Mouse (Mus musculus) megakaryocyte, embryonic 14.5 days (primary cell): ENCODE data around the gene Cilp2. TPM values are rescaled to one million over a fixed set of nuclear protein-coding genes. Genes with fewer than 3 reads are reported as not detected.
A peak's percentile ranks its signal among the peaks of the same experiment; 100 is the strongest.

Experiments used
- H3K27me3 ChIP-seq: replicated peaks from 2 replicates; pipeline ENCODE3; 2012; ENCODE audit warnings: inconsistent platforms
- H3K36me3 ChIP-seq: replicated peaks from 2 replicates; pipeline ENCODE3; 2012; ENCODE audit warnings: low read length, inconsistent platforms, mixed read lengths
- H3K4me1 ChIP-seq: 2 replicates; pipeline ENCODE4 v1.6.1; 2012; ENCODE audit warnings: inconsistent platforms
- H3K4me3 ChIP-seq: replicated peaks from 2 replicates; pipeline ENCODE3; 2012; ENCODE audit warnings: moderate library complexity, mild to moderate bottlenecking, inconsistent platforms
- H3K9me3 ChIP-seq: 2 replicates; pipeline ENCODE4 v1.6.1; 2012; ENCODE audit warnings: inconsistent platforms
- FLI1 ChIP-seq: IDR thresholded peaks from 2 replicates; pipeline ENCODE4 v1.6.1; 2012; ENCODE audit warnings: low read length, inconsistent platforms, mixed read lengths
- GATA1 ChIP-seq: IDR thresholded peaks from 3 replicates; pipeline ENCODE4 v1.6.1; 2012; ENCODE audit warnings: mixed read lengths, low read length, inconsistent platforms, borderline replicate concordance
- polyA plus RNA-seq: library from polyadenylated mRNA; stranded (reverse); fragments of >175 nt; gene quantifications from 2 replicates; pipeline ENCODE4 v1.2.3, GENCODE M21; 2012; ENCODE audit warnings: low replicate concordance; ENCODE audit not compliant: insufficient read depth

The Cilp2 gene
- 0.20 TPM in 1 of 2 replicates, not detected in the other for polyA plus RNA-seq

DNA sequence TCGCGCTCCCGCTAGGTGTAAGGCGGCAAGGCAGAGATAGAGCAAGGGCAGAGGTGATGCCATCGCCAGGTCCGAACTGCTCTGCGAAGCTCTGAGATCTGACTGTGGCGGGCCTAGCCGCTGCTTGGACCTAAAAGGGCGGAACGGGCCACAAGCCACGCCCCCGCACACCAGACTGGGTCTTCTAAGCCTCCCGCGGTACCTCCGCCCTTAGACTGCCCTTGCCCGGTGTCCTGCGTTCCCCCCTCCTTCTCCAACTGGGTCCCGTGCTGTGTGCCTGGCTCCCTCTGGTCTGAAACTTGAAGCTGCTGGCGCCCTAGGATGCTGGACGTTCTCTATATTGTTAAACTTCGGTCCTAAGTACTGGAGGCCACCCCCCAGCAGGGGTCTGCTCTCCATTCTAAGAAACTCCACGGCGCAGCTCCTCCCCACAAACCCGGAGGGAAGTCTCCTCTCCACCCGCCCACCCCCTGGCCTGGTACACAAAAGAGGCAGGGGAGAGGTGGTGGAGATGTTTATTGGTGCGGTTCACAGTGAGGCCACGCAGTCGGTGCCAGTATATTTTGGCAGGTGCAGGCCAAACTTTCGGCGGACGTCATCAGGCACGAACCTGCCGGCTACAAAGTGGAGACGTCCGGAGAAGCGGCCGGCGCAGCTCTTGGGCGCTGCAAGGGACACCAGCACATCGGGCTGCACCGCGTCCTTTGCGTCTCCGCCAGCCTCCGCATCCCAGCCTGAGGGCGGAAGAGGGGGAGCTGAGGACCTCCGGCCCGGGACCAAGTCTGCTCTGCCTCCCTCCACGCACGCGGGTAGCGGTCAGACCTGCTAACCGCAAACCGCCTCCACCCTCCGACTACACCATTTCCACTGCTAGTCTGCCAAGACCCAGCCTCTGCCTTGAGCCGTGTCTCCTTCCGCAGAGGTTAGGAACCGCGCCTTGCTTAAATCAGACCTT is at the start of gene Cilp2:
Gene Cilp2, minus strand, starts transcription at position 399 of the 955 bp plus-strand sequence.
- no peak for TF ChIP-seq GATA1
- no peak for TF ChIP-seq FLI1
- Histone ChIP-seq H3K27me3 (peaks cover 73% of the 10 kb centered on the region), H3K9me3 (peaks cover 19% of the 10 kb centered on the region), H3K4me1 (peaks cover 56% of the 10 kb centered on the region), H3K36me3 (peaks cover 20% of the 10 kb centered on the region), H3K4me3 (peak within 1 kb of the TSS; percentile 87)

DNA sequence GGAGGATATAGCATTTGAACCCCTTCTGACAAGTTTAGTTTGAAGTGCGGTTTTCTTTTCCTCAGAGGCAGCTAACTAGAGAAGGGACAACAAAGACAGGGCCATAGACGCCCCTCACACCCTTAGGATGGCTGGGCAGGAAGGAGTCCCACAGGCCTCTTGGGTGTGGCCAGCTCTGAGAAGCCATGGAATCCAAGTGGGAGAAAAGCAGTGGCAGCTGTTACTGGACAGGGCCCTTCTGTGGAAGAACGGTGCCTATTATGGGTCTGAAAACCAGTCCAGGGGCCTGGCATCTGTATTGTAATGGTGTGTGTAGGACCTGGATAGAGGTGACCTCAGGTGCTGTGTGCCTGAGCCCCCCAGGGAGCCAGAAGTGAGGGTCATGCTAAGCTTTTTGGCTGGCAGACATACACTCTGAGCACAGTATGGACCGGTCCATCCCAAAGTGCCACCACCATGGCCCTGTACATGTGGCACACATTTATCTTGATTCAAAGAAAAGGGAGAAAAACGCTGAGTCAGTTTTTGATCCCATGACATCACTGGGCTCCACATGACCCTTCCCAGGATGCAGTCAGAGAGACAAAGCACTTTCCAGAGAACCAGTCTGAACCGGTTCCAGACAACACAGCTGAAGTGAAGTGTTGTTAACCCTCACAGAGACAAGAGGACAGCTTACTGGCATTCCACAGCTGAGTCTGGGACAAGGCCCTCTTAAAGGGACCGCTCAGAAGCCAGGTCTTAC is 48.7 kb upstream of the Cilp2 start:
- H3K36me3 ChIP-seq, result peaks cover 77% of the 10 kb centered on the region
- no peaks in the 10 kb centered on the region for H3K27me3 ChIP-seq
- TF ChIP-seq FLI1 (no peak), GATA1 (no peak)
- H3K4me3 ChIP-seq, result peak overlapping the region; percentile 76
- no peaks in the 10 kb centered on the region for H3K9me3 ChIP-seq
- H3K4me1 ChIP-seq, result peaks cover 96% of the 10 kb centered on the region

DNA sequence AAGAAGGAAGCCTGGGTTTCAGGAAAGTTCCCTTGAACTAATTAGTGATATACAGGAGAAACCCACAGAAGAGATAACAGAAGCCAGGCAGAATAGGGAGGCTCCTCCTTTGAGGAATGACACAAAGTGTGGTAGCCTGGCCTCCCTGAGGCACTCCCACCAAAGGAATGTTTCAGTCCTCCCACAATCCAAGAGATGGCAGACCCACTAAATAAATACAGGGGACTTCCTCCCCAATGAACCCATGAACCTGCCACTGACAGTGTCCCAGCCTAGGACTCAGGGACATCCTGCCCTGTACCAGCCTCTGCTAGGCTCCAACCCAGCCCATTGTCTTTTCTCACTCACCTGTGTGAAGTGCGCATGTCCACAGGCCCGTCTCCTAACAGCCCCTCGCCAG is 47.9 kb upstream of the Cilp2 start:
- Histone ChIP-seq H3K36me3 (peaks cover 79% of the 10 kb centered on the region), H3K27me3 (no peaks in the 10 kb centered on the region), H3K9me3 (no peaks in the 10 kb centered on the region), H3K4me1 (peaks cover 96% of the 10 kb centered on the region), H3K4me3 (peak overlapping the region; percentile 76)
- no peak for TF ChIP-seq FLI1
- no peak for TF ChIP-seq GATA1

DNA sequence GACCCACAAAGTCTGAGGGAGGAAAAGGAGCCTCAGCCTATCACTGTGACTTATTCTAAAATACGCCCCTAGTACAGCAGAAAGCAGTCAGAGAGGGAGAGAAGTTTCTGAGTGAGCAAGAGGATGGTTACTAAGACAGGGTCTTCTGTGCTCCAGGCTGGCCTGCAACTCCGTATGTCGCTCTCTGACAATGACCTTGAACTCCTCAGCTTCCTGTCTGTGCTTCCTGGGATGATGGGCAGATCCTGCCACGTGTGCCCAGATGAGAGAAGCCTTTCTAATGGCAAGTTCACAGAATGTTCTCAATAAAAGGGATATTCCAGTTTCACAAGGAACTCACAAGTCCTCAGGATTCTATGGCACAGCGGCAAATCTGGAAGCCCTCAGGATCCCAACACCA is 47.1 kb upstream of the Cilp2 start:
- Histone ChIP-seq H3K9me3 (no peaks in the 10 kb centered on the region), H3K4me3 (peak overlapping the region; percentile 69), H3K36me3 (peaks cover 74% of the 10 kb centered on the region), H3K27me3 (no peaks in the 10 kb centered on the region), H3K4me1 (peaks cover 96% of the 10 kb centered on the region)
- no peak for TF ChIP-seq GATA1

DNA sequence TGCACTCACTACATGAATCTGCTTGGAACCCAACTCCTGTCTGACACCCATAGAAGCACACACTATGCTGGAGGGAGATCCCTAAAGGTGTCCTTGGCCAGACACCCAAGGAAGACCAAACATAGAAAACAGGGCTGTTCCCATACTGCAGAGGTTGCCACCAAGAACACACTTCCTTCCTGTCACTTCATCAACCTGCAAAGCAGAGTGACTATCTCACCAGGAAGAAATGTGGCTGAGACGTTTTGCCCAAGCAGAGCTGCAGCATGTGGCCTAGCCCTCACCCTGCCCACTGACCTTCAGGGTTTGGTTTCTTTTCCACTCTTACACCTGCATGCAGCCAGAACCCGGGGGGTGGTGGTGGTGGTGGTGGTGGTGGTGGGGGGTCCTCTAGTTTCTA is 46.3 kb upstream of the Cilp2 start:
- Histone ChIP-seq H3K4me3 (peak overlapping the region; percentile 25), H3K4me1 (peaks cover 96% of the 10 kb centered on the region), H3K36me3 (peaks cover 75% of the 10 kb centered on the region), H3K9me3 (no peaks in the 10 kb centered on the region), H3K27me3 (no peaks in the 10 kb centered on the region)
- TF ChIP-seq GATA1 (no peak), FLI1 (no peak)

DNA sequence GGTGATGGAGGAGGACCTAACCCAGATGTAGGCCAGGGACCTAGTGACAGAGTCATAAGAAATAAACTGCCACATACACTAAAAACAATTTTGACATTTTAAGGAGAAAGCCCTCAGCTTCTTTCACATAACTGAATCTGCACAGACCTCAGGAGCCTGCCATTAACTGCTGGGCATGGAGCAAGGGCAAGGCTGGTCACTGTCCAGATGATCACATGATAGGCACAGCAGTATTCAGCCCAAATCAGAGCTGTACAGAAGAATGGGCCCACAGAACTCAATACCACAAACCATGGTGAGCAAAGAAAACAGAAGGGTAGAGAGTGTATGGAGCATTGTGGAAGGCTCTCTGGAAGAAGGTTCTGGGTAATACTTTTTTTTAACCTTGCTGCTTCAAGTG is 39.4 kb upstream of the Cilp2 start:
- H3K4me3 ChIP-seq, result no peak overlapping the region
- no peaks in the 10 kb centered on the region for H3K9me3 ChIP-seq
- TF ChIP-seq FLI1, result no peak
- TF ChIP-seq GATA1, result no peak
- H3K27me3 ChIP-seq, result no peaks in the 10 kb centered on the region
- H3K4me1 ChIP-seq, result peaks cover 96% of the 10 kb centered on the region
- H3K36me3 ChIP-seq, result peaks cover 78% of the 10 kb centered on the region

DNA sequence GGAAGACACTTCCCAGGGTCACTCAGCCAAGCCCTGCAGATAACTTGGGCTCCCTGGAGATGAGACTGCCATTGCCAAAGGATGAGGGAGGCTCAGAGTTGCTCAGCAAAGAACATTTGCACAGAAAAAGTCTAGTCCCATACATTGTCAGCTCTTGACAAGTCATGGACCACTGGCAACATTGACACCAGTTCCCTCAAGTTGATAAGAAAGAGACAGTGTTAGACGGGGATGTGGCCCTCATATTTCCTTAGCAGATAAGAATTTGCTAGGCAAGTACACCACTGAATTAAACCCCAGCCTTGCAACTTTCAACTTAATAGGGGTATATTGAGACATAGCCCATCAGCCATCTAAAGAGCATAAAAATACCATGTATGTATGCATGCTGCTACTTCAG is 36.5 kb upstream of the Cilp2 start:
- Histone ChIP-seq H3K9me3 (no peaks in the 10 kb centered on the region), H3K27me3 (no peaks in the 10 kb centered on the region), H3K4me3 (peak overlapping the region; percentile 1), H3K4me1 (peaks cover 100% of the 10 kb centered on the region), H3K36me3 (peaks cover 81% of the 10 kb centered on the region)
- no peak for TF ChIP-seq GATA1
- TF ChIP-seq FLI1, result no peak

DNA sequence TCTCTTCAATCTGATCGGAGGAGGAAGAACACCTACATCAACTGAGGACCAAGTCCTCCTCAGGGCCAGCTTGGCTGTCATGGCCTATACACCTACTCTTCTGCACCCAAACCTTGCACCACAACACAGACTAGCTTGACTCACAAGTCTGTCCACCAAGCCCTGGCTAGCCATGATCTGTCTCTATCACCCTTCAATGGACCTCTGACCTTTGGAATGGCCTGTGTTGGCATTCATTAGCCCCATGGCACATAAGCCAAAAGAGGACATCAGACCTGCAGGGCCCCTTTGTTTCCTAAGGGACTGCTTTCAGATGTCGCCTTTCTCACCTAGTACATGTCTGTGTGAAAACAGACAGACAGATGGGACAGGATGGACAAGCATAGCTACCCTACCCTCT is 33.7 kb upstream of the Cilp2 start:
- TF ChIP-seq GATA1, result no peak
- no peak for TF ChIP-seq FLI1
- peaks cover 96% of the 10 kb centered on the region for H3K4me1 ChIP-seq
- no peaks in the 10 kb centered on the region for H3K27me3 ChIP-seq
- H3K4me3 ChIP-seq, result peak overlapping the region; percentile 79
- peaks cover 84% of the 10 kb centered on the region for H3K36me3 ChIP-seq
- no peaks in the 10 kb centered on the region for H3K9me3 ChIP-seq

DNA sequence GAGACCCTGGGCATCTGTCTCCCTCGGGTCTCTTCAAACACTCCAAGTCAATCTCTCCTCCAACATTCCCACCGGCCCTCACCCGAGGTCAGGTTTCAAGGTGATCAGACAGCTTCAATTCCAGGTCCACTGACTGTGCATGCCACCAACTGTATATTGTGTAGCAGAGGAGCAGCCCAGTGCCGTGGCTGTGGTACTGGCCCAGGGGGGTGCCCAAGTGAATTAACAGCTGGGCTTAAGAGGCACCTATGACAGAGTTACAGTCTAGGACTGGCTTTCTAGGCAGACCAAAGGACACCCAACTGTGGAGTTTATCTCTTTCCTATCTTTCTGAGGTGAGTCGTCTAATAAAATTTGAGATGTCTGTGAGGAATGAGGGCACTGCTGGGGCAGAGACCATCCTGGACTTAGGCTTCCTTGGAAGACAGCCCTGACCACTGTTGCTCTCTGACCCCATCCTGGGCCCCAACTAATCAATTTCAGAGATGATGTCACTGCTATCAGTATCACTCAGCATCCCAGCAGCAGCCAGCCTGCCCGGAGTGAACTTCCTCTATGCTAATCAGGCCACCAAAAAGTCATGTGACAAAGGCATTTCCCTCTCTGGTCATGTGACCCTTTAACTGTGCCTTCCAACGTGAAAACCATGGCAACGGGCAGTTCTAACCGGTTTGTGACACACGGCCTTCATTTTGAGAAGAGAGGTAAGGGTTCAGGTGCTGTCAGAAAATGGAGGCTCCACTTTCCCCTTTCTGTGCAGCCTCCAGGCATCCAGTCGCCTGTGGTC is 32.6 kb upstream of the Cilp2 start:
- H3K27me3 ChIP-seq, result no peaks in the 10 kb centered on the region
- H3K9me3 ChIP-seq, result no peaks in the 10 kb centered on the region
- TF ChIP-seq FLI1, result no peak
- TF ChIP-seq GATA1, result no peak
- peak overlapping the region; percentile 79 for H3K4me3 ChIP-seq
- H3K4me1 ChIP-seq, result peaks cover 94% of the 10 kb centered on the region
- peaks cover 85% of the 10 kb centered on the region for H3K36me3 ChIP-seq
